Mouse (Mus musculus): ENCODE results near the gene Nutf2-ps1. TPM values are rescaled to one million over a fixed set of nuclear protein-coding genes. Genes with fewer than 3 reads are reported as not detected.
A peak's percentile ranks its signal among the peaks of the same experiment; 100 is the strongest.
"Not testable (repeated sequence)": the region's sequence is repeated elsewhere in the genome, so short reads cannot be mapped to it uniquely, and the experiment has no call there.

Gene Nutf2-ps1
- polyA plus RNA-seq, 1 experiment from 2014 or later, result 287 TPM

- peak within 1 kb of the TSS; percentile 90 for H3K4me3 ChIP-seq (replicated peaks; ENCODE audit: low read depth, low read length)
- under 1% methylated on average over 64 of the region's 70 CpGs for WGBS
- TF ChIP-seq CTCF (IDR thresholded peaks at IDR 0.05; ENCODE audit: low read depth), result peak; percentile 84
Measured at GRCm38 (mm10) chr19:53599757-53600539, 11.1 kb upstream of the Nutf2-ps1 start, which contains the start of gene Smc3. Gene Smc3 (plus strand): TSS chr19:53600398.

GRCm38 (mm10) chr19:53596723-53597474, 8.0 kb upstream of the Nutf2-ps1 start:
- Histone ChIP-seq H3K9ac (ENCODE audit: low read depth, low read length) (no peak overlapping the region), H3K4me3 (replicated peaks; ENCODE audit: low read depth, low read length) (no peak overlapping the region), H3K4me1 (replicated peaks; ENCODE audit: insufficient read depth, low read length) (peaks cover 3% of the 10 kb centered on the region; the same call in 1 of the 2 replicates), H3K9me3 (replicated peaks; ENCODE audit: low read length) (no peaks in the 10 kb centered on the region), H3K4me2 (ENCODE audit: low read length) (no peak overlapping the region), H3K36me3 (ENCODE audit: insufficient read depth, low read length) (no peaks in the 10 kb centered on the region), H3K27ac (no peak overlapping the region), H3K27me3 (ENCODE audit: insufficient read depth, low read length) (no peaks in the 10 kb centered on the region)
- no peak for ATAC-seq (replicated peaks; ENCODE audit: low FRiP score, low read depth)
- no peak for TF ChIP-seq CTCF (IDR thresholded peaks at IDR 0.05; ENCODE audit: low read depth)
- DNase-seq (ENCODE audit: low spot score), result no peak
- 65% methylated on average over 7 of the region's 7 CpGs for WGBS

More at GRCm38 (mm10) chr19:53599757-53600539, 11.1 kb upstream of the Nutf2-ps1 start, which contains the start of gene Smc3:
- peak; percentile 98 for DNase-seq (ENCODE audit: low spot score)
- Histone ChIP-seq H3K9me3 (replicated peaks; ENCODE audit: low read length) (no peaks in the 10 kb centered on the region), H3K4me1 (replicated peaks; ENCODE audit: insufficient read depth, low read length) (peaks cover 10% of the 10 kb centered on the region), H3K9ac (ENCODE audit: low read depth, low read length) (peak within 1 kb of the TSS; percentile 95), H3K36me3 (ENCODE audit: insufficient read depth, low read length) (0 out of 2 replicates have a peak, but pooled peaks cover 5% of the 10 kb centered on the region), H3K27ac (peak within 1 kb of the TSS; percentile 93), H3K27me3 (ENCODE audit: insufficient read depth, low read length) (no peaks in the 10 kb centered on the region), H3K4me2 (ENCODE audit: low read length) (peak within 1 kb of the TSS; percentile 90)
- ATAC-seq (replicated peaks; ENCODE audit: low FRiP score, low read depth), result peak; percentile 97

GRCm38 (mm10) chr19:53587686-53588085, 1.2 kb downstream of the Nutf2-ps1 start:
- not testable (repeated sequence) for ATAC-seq (replicated peaks; ENCODE audit: low FRiP score, low read depth); H3K27me3 ChIP-seq (ENCODE audit: insufficient read depth, low read length); H3K9me3 ChIP-seq (replicated peaks; ENCODE audit: low read length); H3K4me3 ChIP-seq (replicated peaks; ENCODE audit: low read depth, low read length); DNase-seq (ENCODE audit: low spot score); H3K4me2 ChIP-seq (ENCODE audit: low read length); H3K36me3 ChIP-seq (ENCODE audit: insufficient read depth, low read length); H3K27ac ChIP-seq; H3K4me1 ChIP-seq (replicated peaks; ENCODE audit: insufficient read depth, low read length); H3K9ac ChIP-seq (ENCODE audit: low read depth, low read length)
- 93% methylated on average over 3 of the region's 3 CpGs for WGBS

GRCm38 (mm10) chr19:53580271-53580670, 8.6 kb downstream of the Nutf2-ps1 start:
- not testable (repeated sequence) for DNase-seq (ENCODE audit: low spot score); H3K27ac ChIP-seq; H3K27me3 ChIP-seq (ENCODE audit: insufficient read depth, low read length); H3K36me3 ChIP-seq (ENCODE audit: insufficient read depth, low read length); ATAC-seq (replicated peaks; ENCODE audit: low FRiP score, low read depth); H3K9ac ChIP-seq (ENCODE audit: low read depth, low read length); H3K4me3 ChIP-seq (replicated peaks; ENCODE audit: low read depth, low read length); H3K9me3 ChIP-seq (replicated peaks; ENCODE audit: low read length); H3K4me1 ChIP-seq (replicated peaks; ENCODE audit: insufficient read depth, low read length); H3K4me2 ChIP-seq (ENCODE audit: low read length)
- WGBS, result 87% methylated on average over 8 of the region's 8 CpGs

GRCm38 (mm10) chr19:53578597-53579252, 10.1 kb downstream of the Nutf2-ps1 start:
- Histone ChIP-seq H3K9ac (ENCODE audit: low read depth, low read length) (no peak overlapping the region), H3K4me1 (replicated peaks; ENCODE audit: insufficient read depth, low read length) (no peaks in the 10 kb centered on the region), H3K4me2 (ENCODE audit: low read length) (no peak overlapping the region), H3K9me3 (replicated peaks; ENCODE audit: low read length) (no peaks in the 10 kb centered on the region), H3K36me3 (ENCODE audit: insufficient read depth, low read length) (no peaks in the 10 kb centered on the region), H3K4me3 (replicated peaks; ENCODE audit: low read depth, low read length) (no peak overlapping the region), H3K27ac (no peak overlapping the region), H3K27me3 (ENCODE audit: insufficient read depth, low read length) (no peaks in the 10 kb centered on the region)
- TF ChIP-seq CTCF (IDR thresholded peaks at IDR 0.05; ENCODE audit: low read depth), result peak; percentile 96
- 0 out of 2 replicates have a peak, but pooled peaks have one; percentile 33 for ATAC-seq (replicated peaks; ENCODE audit: low FRiP score, low read depth)
- WGBS, result 12% methylated on average over 8 of the region's 8 CpGs
- peak; percentile 91 for DNase-seq (ENCODE audit: low spot score)

Measured in kidney, postnatal 0 days (tissue).